Mouse (Mus musculus): ENCODE data around the gene Serhl. TPM values are rescaled to one million over a fixed set of nuclear protein-coding genes. Genes with fewer than 3 reads are reported as not detected.
A peak's percentile ranks its signal among the peaks of the same experiment; 100 is the strongest.

The Serhl gene
- polyA plus RNA-seq, 1 experiment from 2014 or later, result 80.1 TPM

- H3K4me3 ChIP-seq (ENCODE audit: control insufficient read depth in 1 of 2, insufficient read depth in 1 of 2, low read depth in 1 of 2, low read length in 2 of 2), result no peak overlapping the region
- no peak overlapping the region for H3K4me2 ChIP-seq (ENCODE audit: low read length)
- 92% methylated on average over 11 of the region's 11 CpGs for WGBS
- ATAC-seq (ENCODE audit: insufficient number of reproducible peaks, insufficient read depth, low FRiP score, low read depth), result no peak
- H3K9ac ChIP-seq (ENCODE audit: low read length), result no peak overlapping the region
- no peak overlapping the region for H3K27ac ChIP-seq (replicated peaks in 1 of 2; ENCODE audit: control insufficient read depth in 1 of 2, insufficient read depth in 1 of 2, low read depth in 2 of 2, low read length in 2 of 2)
- peaks cover 15 to 19% of the 10 kb centered on the region in 2 experiments for H3K4me1 ChIP-seq (ENCODE audit: control insufficient read depth in 2 of 2, insufficient read depth in 2 of 2, low read length in 2 of 2)
- H3K36me3 ChIP-seq (ENCODE audit: control insufficient read depth, insufficient read depth, low read length), result peaks cover 53% of the 10 kb centered on the region
- H3K9me3 ChIP-seq (ENCODE audit: control insufficient read depth, low read length), result no peaks in the 10 kb centered on the region
- no peaks in the 10 kb centered on the region for H3K27me3 ChIP-seq (ENCODE audit: control insufficient read depth, insufficient read depth, low read length)
Observed at GRCm38 (mm10) chr15:83162818-83163485, 73.6 kb downstream of the Serhl start.

DNA sequence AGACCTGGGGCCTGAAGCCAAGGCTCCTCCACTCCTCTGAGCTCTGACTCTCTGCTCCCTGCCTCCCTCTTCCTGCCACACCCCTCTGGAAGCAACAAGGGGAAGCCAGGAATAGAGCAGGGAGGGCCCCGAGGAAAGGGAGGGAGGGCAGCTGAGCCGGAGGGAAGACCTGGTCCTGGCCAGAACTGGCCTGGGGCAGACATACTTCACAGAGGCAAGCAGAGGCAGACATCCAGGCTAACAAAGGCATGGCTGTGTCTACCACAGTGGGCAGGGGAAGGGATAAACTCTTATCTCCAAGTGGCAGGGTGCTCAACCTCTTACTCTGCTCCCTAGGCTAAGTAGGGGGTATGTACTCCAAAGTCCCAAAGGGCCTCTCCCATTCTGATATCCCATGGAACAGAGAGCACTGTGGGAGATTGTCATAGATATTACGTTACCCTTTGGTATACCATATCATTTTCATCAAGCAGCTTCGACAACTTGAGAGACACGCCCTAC lies 75.7 kb downstream of the Serhl start:
- peak overlapping the region; percentile 19 to 35; a peak in 3 of 4 replicates for H3K27ac ChIP-seq (replicated peaks in 1 of 2; ENCODE audit: control insufficient read depth in 1 of 2, insufficient read depth in 1 of 2, low read depth in 2 of 2, low read length in 2 of 2)
- H3K4me3 ChIP-seq (ENCODE audit: control insufficient read depth in 1 of 2, insufficient read depth in 1 of 2, low read depth in 1 of 2, low read length in 2 of 2), result no peak overlapping the region
- H3K4me1 ChIP-seq (ENCODE audit: control insufficient read depth in 2 of 2, insufficient read depth in 2 of 2, low read length in 2 of 2), result peaks cover 16 to 24% of the 10 kb centered on the region in 2 experiments
- H3K4me2 ChIP-seq (ENCODE audit: low read length), result no peak overlapping the region
- 42% methylated on average over 5 of the region's 5 CpGs for WGBS
- no peaks in the 10 kb centered on the region for H3K27me3 ChIP-seq (ENCODE audit: control insufficient read depth, insufficient read depth, low read length)
- ATAC-seq (ENCODE audit: insufficient number of reproducible peaks, insufficient read depth, low FRiP score, low read depth), result peak; percentile 45
- peaks cover 33% of the 10 kb centered on the region for H3K36me3 ChIP-seq (ENCODE audit: control insufficient read depth, insufficient read depth, low read length)
- no peaks in the 10 kb centered on the region for H3K9me3 ChIP-seq (ENCODE audit: control insufficient read depth, low read length)
- H3K9ac ChIP-seq (ENCODE audit: low read length), result no peak overlapping the region

DNA sequence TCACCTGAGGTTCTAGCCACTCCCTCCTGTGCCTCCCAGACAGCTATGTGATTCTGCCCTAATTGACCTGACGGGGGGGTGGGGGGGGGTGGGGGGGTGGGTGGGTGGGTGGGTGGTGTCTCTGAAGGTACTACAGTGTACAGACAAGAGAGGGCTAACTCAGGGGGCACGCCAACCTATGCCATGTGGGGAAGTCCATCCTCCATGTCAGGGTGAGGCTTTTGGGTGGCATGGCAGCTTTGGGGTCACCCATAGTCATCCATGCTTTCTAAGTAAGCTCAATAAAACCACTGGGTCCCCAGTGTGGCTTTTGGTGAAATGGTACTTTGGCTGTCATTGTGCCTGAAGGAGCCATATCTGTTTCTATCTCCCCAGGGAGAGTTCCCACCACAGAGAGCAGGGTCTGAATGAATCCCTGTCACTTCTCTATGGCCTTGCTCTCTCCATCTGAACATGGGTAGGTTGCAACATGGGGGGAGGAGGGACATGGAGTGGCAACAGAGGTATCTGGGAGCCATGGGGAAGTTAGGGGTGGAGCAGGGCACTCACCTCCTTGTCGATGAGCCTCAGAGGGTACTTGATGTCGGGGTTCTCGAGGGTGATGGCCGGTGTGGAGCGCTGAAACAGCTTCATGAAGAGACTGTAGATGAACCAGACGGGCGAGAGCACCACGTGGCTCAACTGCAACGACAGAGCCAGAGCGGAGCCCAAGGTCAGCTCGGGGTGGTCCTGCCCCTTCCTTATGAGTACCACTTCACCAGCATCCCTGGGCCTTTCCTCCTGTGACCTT lies 76.4 kb downstream of the Serhl start:
- Histone ChIP-seq H3K9me3 (ENCODE audit: control insufficient read depth, low read length) (no peaks in the 10 kb centered on the region), H3K36me3 (ENCODE audit: control insufficient read depth, insufficient read depth, low read length) (peaks cover 26% of the 10 kb centered on the region), H3K27ac (replicated peaks in 1 of 2; ENCODE audit: control insufficient read depth in 1 of 2, insufficient read depth in 1 of 2, low read depth in 2 of 2, low read length in 2 of 2) (no peak overlapping the region; a peak in 1 of 4 replicates), H3K9ac (ENCODE audit: low read length) (no peak overlapping the region), H3K27me3 (ENCODE audit: control insufficient read depth, insufficient read depth, low read length) (no peaks in the 10 kb centered on the region), H3K4me2 (ENCODE audit: low read length) (no peak overlapping the region), H3K4me3 (ENCODE audit: control insufficient read depth in 1 of 2, insufficient read depth in 1 of 2, low read depth in 1 of 2, low read length in 2 of 2) (no peak overlapping the region), H3K4me1 (ENCODE audit: control insufficient read depth in 2 of 2, insufficient read depth in 2 of 2, low read length in 2 of 2) (peaks cover 22 to 31% of the 10 kb centered on the region in 2 experiments)
- no peak for ATAC-seq (ENCODE audit: insufficient number of reproducible peaks, insufficient read depth, low FRiP score, low read depth)
- whole genome bisulfite sequencing, result 92% methylated on average over 12 of the region's 13 CpGs

Other genes starting within 250 kb of the Serhl start
- gene Tcf20, start 101.6 kb upstream of the Serhl start, polyA plus RNA-seq (2014; fragmentation: Nextera tagmentation; extraction: Ambion mirVana), result 6.7 and 7.2 TPM in 2 replicates
- 1.9 and 2.6 TPM in 2 replicates for gene Nfam1, start 56.2 kb upstream of the Serhl start, polyA plus RNA-seq (2014; fragmentation: Nextera tagmentation; extraction: Ambion mirVana)
- gene Rrp7a, start 33.3 kb downstream of the Serhl start, polyA plus RNA-seq (2014; fragmentation: Nextera tagmentation; extraction: Ambion mirVana), result 33.7 and 33.9 TPM in 2 replicates
- 76.9 and 79.2 TPM in 2 replicates for gene Poldip3, start 59.9 kb downstream of the Serhl start, polyA plus RNA-seq (2014; fragmentation: Nextera tagmentation; extraction: Ambion mirVana)
- 161 and 163 TPM in 2 replicates for gene Cyb5r3, start 83.1 kb downstream of the Serhl start, polyA plus RNA-seq (2014; fragmentation: Nextera tagmentation; extraction: Ambion mirVana)
- 0.43 and 0.88 TPM in 2 replicates for gene A4galt, start 162.3 kb downstream of the Serhl start, polyA plus RNA-seq (2014; fragmentation: Nextera tagmentation; extraction: Ambion mirVana)